Mouse (Mus musculus): Measurements from ENCODE around the gene Lap3. TPM values are rescaled to one million over a fixed set of nuclear protein-coding genes. Genes with fewer than 3 reads are reported as not detected.

The Lap3 gene
- polyA plus RNA-seq (2012; rRNA removed), result 36.5 and 38.0 TPM in 2 replicates

DNA sequence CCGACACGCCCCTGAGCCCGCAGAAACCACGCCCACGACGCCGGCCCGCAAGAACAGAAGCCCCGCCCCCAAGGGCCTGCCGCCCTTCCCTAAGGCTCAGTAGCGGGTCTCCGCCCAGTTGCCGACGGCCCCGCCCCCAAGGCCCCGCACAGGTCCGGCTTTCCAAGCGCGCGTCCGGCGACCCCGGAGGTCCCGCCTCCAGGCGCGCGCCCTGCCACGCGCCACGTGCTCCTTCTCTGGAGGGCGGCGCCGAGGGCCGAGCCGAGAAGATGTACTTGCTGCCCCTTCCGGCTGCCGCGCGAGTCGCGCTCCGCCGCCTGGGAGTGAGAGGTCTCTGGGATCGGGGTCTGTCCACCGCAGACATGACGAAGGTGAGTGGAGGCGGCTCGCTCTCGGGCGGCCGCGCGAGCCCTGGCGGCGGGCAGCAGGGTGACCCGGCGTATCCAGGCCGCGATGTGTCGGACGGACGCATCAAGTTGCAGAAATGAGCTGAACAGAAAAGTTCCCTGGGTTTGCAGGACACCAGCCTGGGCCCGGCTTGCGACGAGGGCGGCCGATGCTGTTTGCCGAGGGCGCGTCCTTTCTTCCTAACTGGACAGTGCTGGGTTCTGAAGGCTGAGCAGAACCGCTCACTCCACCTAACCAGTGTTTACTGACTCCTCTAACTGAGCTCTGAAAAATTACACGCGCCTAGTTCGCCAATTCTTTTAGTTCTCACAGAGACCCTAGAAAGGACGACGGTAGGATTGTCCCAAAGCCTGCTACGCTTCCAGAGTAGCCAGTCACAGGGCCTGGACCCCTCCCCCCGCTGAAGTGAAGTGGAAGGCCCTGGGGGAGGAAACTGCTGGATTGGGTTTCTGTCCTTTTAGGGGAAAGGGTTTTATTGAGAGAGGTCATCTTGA lies at the start of gene Lap3:
Lap3 (plus strand) TSS at position 184 of the 902 bp plus-strand sequence.

DNA sequence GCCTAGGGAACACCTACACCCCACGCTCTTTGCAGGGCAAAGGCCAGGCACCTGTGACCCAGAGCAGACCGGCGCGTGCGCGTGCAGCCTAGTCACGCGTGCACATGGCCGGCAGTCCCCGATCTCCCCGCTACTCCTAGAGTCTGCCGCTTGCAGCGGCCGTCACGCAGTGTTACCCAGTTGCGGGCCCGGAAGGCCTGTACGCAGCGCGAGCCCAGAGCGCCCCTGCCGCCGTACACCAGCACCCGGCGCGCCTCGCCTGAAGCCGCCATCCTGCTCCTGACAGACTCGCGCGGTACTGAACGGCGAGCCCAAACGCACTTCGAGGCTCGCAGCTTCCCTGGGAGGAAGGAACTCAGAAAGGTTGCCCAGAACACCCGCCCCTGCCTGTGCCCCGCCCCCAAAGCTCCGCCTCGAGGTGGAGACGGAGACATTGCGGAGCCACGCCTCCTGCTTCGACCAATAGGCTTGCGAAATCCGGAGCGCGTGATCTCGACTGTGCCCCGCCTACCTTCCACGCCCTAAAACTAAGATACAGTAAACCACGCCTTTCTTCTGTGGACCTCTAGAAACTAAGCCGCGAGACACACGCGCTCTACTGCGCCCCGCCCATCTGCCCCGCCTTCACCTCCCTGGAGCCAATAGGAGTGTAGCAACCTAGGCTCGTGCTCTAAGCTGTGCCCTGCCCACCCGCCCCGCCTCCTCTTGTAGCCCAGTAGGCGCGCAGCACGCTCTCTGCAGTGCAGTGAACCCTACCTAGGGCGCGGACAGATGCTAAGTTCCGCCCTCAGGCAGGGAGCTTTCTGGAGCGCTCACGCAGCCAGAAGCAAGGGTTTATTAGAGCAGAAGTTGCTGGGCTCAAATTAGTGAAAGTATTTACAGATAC lies 43.1 kb upstream of the Lap3 start, which contains the start of gene Qdpr:
Qdpr (minus strand) TSS at position 406 of the 886 bp plus-strand sequence.

DNA sequence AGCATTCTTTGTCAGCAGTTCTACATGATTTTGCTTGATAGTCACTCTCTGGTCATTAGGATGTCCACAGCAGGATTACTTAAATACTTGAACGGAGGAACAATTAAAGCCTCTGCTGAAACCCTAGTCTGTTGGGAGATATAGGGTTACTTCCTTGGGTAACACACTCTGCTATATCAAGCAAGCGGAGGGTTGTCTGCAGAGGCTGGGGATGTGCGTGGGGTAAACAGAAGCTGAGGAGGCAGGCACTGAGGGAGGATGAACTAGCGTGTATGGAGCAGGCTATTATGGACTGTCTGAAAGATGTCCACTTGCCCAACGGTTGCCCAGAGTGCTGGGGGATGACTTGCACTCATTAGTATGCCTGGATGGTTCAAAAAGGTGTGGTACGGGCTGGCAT lies 39.7 kb upstream of the Lap3 start, which contains the start of gene Clrn2:
Clrn2 (plus strand) TSS at position 301 of the 400 bp plus-strand sequence.

DNA sequence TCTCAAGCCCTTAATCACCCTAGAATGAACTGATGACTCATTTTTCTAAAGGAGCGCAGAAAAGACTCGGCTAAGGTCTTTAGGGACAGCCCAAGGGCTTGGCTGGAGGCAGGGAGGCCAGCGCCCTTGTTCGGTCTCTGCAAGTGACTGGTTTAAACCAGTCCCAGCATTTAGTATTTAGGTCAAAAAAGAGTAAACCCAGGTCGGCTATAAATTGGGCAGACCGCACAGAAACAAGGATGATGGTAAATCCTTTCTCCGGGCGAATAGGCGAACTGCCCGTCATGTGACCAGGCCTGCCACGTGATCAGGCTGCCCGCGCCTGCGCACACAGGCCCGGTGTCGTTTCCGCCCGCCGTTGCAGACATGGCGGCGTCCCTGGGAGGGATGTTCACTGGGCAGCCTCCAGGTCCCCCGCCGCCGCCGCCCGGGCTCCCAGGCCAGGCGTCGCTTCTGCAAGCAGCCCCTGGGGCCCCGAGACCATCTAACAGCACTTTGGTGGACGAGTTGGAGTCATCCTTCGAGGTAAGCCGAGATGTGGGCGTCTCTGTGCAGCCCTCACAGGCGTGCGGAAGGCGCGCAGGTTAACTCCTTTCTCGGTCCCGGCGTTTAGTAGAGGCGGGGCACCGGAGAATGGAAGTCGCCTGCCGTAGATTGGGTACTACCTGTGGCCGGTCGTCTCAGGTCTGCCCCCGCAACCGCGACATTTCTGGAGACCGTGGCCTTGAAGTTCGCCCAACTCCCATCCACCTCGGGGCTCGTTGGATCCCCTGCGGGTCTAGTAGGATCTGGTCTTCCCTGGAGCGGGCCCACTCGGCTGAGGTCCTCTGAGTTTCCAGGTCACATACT lies 27.0 kb downstream of the Lap3 start, which contains the start of gene Med28:
Med28 (plus strand) TSS at position 270 of the 849 bp plus-strand sequence.

Other genes with a start within 250 kb of the Lap3 start
- 104 and 149 TPM in 2 replicates for gene Qdpr, start 43.1 kb upstream of the Lap3 start, polyA plus RNA-seq (2012; rRNA removed)
- gene Clrn2, start 39.6 kb upstream of the Lap3 start, polyA plus RNA-seq (2012; rRNA removed), result not detected in 2 replicates
- 27.7 and 31.1 TPM in 2 replicates for gene Med28, start 26.9 kb downstream of the Lap3 start, polyA plus RNA-seq (2012; rRNA removed)
- 0.03 and 0.06 TPM in 2 replicates for gene Fam184b, start 146.2 kb downstream of the Lap3 start, polyA plus RNA-seq (2012; rRNA removed)
- 12.1 and 14.2 TPM in 2 replicates for gene Ncapg, start 176.5 kb downstream of the Lap3 start, polyA plus RNA-seq (2012; rRNA removed)

Data from liver, embryonic 18 days (tissue).